Mouse (Mus musculus): ENCODE measurements around the gene Zfp688. TPM values are rescaled to one million over a fixed set of nuclear protein-coding genes. Genes with fewer than 3 reads are reported as not detected.
A peak's percentile ranks its signal among the peaks of the same experiment; 100 is the strongest.
"Not testable (repeated sequence)": the region's sequence is repeated elsewhere in the genome, so short reads cannot be mapped to it uniquely, and the experiment has no call there.

Gene Zfp688
- total and polyA plus RNA-seq, 3 experiments, result 8.6 to 18.1 TPM; not detected in 1

GRCm38 (mm10) chr7:127378310-127378921 is 43.5 kb downstream of the Zfp688 start (continued):
- TF ChIP-seq CHD1 (IDR thresholded peaks at IDR 0.05; ENCODE audit: low read depth, low read length) (no peak), ZMIZ1 (IDR thresholded peaks at IDR 0.05; ENCODE audit: low read depth, low read length) (no peak), HCFC1 (IDR thresholded peaks at IDR 0.05; ENCODE audit: low read depth, low read length) (peak; percentile 52; the same call in 1 of the 2 replicates), MXI1 (IDR thresholded peaks at IDR 0.05; ENCODE audit: low read depth, low read length) (peak; percentile 25; the same call in 1 of the 2 replicates), TAL1 (IDR thresholded peaks at IDR 0.05; ENCODE audit: low read length) (peak; percentile 23; the same call in 1 of the 2 replicates), USF2 (IDR thresholded peaks at IDR 0.05; ENCODE audit: borderline replicate concordance in 1 of 2, insufficient read depth in 1 of 2, low read depth in 1 of 2, low read length in 2 of 2) (no peak), POLR2AphosphoS2 (IDR thresholded peaks at IDR 0.05; ENCODE audit: low read length) (no peak), RAD21 (IDR thresholded peaks at IDR 0.05; ENCODE audit: low read depth, low read length) (no peak), JUND (IDR thresholded peaks at IDR 0.05; ENCODE audit: low read depth, low read length) (no peak), MEF2A (IDR thresholded peaks at IDR 0.05; ENCODE audit: extremely low read depth, insufficient replicate concordance, low read depth, low read length, poor library complexity, severe bottlenecking) (no peak), USF1 (IDR thresholded peaks at IDR 0.05; ENCODE audit: low read depth, low read length) (no peak)

GRCm38 (mm10) chr7:127375271-127376245 is 46.3 kb downstream of the Zfp688 start, which contains the start of gene Zfp747:
Gene Zfp747, minus strand, starts transcription at chr7:127376050.
- H3K27ac ChIP-seq (ENCODE audit: control insufficient read depth, low read depth, low read length), result peak within 1 kb of the TSS; percentile 36
- H3K9me3 ChIP-seq (replicated peaks; ENCODE audit: insufficient read depth, low read length); H3K27me3 ChIP-seq (ENCODE audit: control insufficient read depth in 1 of 2, insufficient read depth in 2 of 2, low read length in 2 of 2); H3K79me2 ChIP-seq (ENCODE audit: control insufficient read depth, insufficient read depth, low read length, poor library complexity): not testable (repeated sequence)
- H3K36me3 ChIP-seq (ENCODE audit: control insufficient read depth in 1 of 2, insufficient read depth in 2 of 2, low read length in 2 of 2), result peaks cover 0 to 32% of the 10 kb centered on the region in 2 experiments; a peak in 2 of 4 replicates
- TF ChIP-seq ZMIZ1 (IDR thresholded peaks at IDR 0.05; ENCODE audit: low read depth, low read length) (0 out of 2 replicates have a peak, but pooled peaks have one; percentile 56), ETS1 (IDR thresholded peaks at IDR 0.05; ENCODE audit: low read depth, low read length) (peak; percentile 74; the same call in 1 of the 2 replicates), SIN3A (IDR thresholded peaks at IDR 0.05; ENCODE audit: low read length) (peak; percentile 92), POLR2A (IDR thresholded peaks at IDR 0.05; ENCODE audit: control insufficient read depth in 1 of 2, insufficient read depth in 1 of 2, low read depth in 1 of 2, low read length in 2 of 2, poor library complexity in 1 of 2) (peak; percentile 77 to 87), USF1 (IDR thresholded peaks at IDR 0.05; ENCODE audit: low read depth, low read length) (peak; percentile 98), ELF1 (IDR thresholded peaks at IDR 0.05; ENCODE audit: low read depth, low read length) (peak; percentile 71; the same call in 1 of the 2 replicates), NRF1 (IDR thresholded peaks at IDR 0.05; ENCODE audit: insufficient read depth, low read depth, low read length, poor library complexity, severe bottlenecking) (peak; percentile 41; the same call in 1 of the 2 replicates), CTCF (IDR thresholded peaks at IDR 0.05 in 2 of 3, conservative IDR thresholded peaks at IDR 0.05 in 1 of 3; ENCODE audit: control insufficient read depth in 1 of 3, insufficient read depth in 1 of 3, low read depth in 2 of 3, low read length in 3 of 3, poor library complexity in 1 of 3, severe bottlenecking in 1 of 3) (peak; percentile 25 to 56 (median 54); a peak in 5 of 6 replicates), BHLHE40 (IDR thresholded peaks at IDR 0.05; ENCODE audit: borderline replicate concordance, low read depth, low read length) (peak; percentile 87), TBP (IDR thresholded peaks at IDR 0.05; ENCODE audit: low read depth, low read length) (peak; percentile 69), HCFC1 (IDR thresholded peaks at IDR 0.05; ENCODE audit: low read depth, low read length) (peak; percentile 94), MYC (IDR thresholded peaks at IDR 0.05; ENCODE audit: low read depth, low read length) (peak; percentile 76; the same call in 1 of the 2 replicates), NELFE (IDR thresholded peaks at IDR 0.05; ENCODE audit: low read depth, low read length) (peak; percentile 78), MAX (IDR thresholded peaks at IDR 0.05; ENCODE audit: low read length) (peak; percentile 90), POLR2AphosphoS2 (IDR thresholded peaks at IDR 0.05; ENCODE audit: low read length) (peak; percentile 77; the same call in 1 of the 2 replicates), USF2 (IDR thresholded peaks at IDR 0.05; ENCODE audit: borderline replicate concordance in 1 of 2, insufficient read depth in 1 of 2, low read depth in 1 of 2, low read length in 2 of 2) (peak; percentile 90 to 92), MXI1 (IDR thresholded peaks at IDR 0.05; ENCODE audit: low read depth, low read length) (peak; percentile 74)
- DNase-seq (ENCODE audit: low read depth, low spot score), result peak; percentile 98
- H3K4me1 ChIP-seq (ENCODE audit: control insufficient read depth in 1 of 2, insufficient read depth in 2 of 2, low read length in 2 of 2), result peaks cover 23 to 37% of the 10 kb centered on the region in 2 experiments
- H3K9ac ChIP-seq (ENCODE audit: control insufficient read depth, low read depth, low read length, poor library complexity, severe bottlenecking), result peak within 1 kb of the TSS; percentile 76
- peak within 1 kb of the TSS; percentile 72 to 80 for H3K4me3 ChIP-seq (ENCODE audit: control insufficient read depth in 1 of 2, insufficient read depth in 1 of 2, low read depth in 2 of 2, low read length in 2 of 2)
